Mouse (Mus musculus) embryonic facial prominence, embryonic 15.5 days (tissue): ENCODE results near the gene Bach2. TPM values are rescaled to one million over a fixed set of nuclear protein-coding genes. Genes with fewer than 3 reads are reported as not detected.

Experiments
- ATAC-seq: fragments of 200-750 bp; cut with Nextera tagmentation; 2 replicates; pipeline ENCODE4 v1.8.0; 2017; ENCODE audit warnings: low read depth, moderate TSS enrichment; ENCODE audit not compliant: insufficient number of reproducible peaks, low FRiP score, low TSS enrichment
- H3K27ac ChIP-seq: fragments of 300-500 bp; sonication (generic); replicated peaks from 2 replicates; pipeline ENCODE4 v1.5.1; 2015; ENCODE audit warnings: mild to moderate bottlenecking, inconsistent platforms
- H3K27me3 ChIP-seq: fragments of 300-500 bp; sonication (generic); 2 replicates; pipeline ENCODE4 v1.6.1; 2015; ENCODE audit warnings: inconsistent platforms
- H3K36me3 ChIP-seq: fragments of 300-500 bp; sonication (generic); 2 replicates; pipeline ENCODE4 v1.6.1; 2015; ENCODE audit warnings: mild to moderate bottlenecking, inconsistent platforms
- H3K4me1 ChIP-seq: fragments of 300-500 bp; sonication (generic); 2 replicates; pipeline ENCODE4 v1.6.1; 2015; ENCODE audit warnings: inconsistent platforms
- H3K4me2 ChIP-seq: fragments of 300-500 bp; sonication (generic); replicated peaks from 2 replicates; pipeline ENCODE4 v1.6.1; 2015; ENCODE audit warnings: mild to moderate bottlenecking, inconsistent platforms
- H3K4me3 ChIP-seq: fragments of 300-500 bp; sonication (generic); replicated peaks from 2 replicates; pipeline ENCODE4 v1.5.1; 2015; ENCODE audit warnings: mild to moderate bottlenecking, inconsistent platforms
- H3K9ac ChIP-seq: fragments of 300-500 bp; sonication (generic); 2 replicates; pipeline ENCODE4 v1.6.1; 2015; ENCODE audit warnings: inconsistent platforms
- H3K9me3 ChIP-seq: fragments of 300-500 bp; sonication (generic); replicated peaks from 2 replicates; pipeline ENCODE4 v1.6.1; 2016; ENCODE audit warnings: inconsistent platforms
- WGBS: fragments of 180-500 bp; shearing (Covaris S2); methylation state at CpG from one replicate; pipeline ENCODE4 v1.1.7; 2015; 5-methylcytosine and 5-hydroxymethylcytosine counted together
- polyA plus RNA-seq: library from polyadenylated mRNA; unstranded; fragments of >200 nt; fragmentation: Nextera tagmentation; extraction: Ambion mirVana; gene quantifications from 2 replicates; pipeline ENCODE4 v1.2.1, GENCODE M21; 2015

The Bach2 gene
- polyA plus RNA-seq, 1 experiment from 2014 or later: 7.2 TPM

DNA sequence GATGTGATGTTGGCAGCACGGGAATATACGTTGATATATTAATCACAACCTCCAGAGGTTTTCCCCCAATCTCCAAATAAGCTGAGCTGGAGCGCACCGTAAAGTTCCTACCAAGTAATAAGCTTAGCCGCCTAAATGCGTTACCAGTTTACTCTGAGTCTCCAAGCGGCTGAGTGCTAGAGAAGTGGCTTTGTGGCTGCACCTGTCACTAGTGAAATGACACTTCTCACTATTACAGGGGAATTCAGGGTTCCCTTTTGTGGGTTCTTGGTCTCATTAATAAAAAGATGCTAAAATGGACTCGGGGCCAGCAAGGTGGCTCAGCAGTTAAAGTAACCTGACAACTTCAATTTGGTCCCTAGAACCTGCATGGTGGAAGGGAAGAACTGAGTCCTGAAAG is 183.0 kb downstream of the Bach2 start:
- Histone ChIP-seq H3K9ac (no peak overlapping the region), H3K27me3 (no peaks in the 10 kb centered on the region), H3K4me1 (no peaks in the 10 kb centered on the region), H3K36me3 (no peaks in the 10 kb centered on the region), H3K4me3 (no peak overlapping the region), H3K27ac (no peak overlapping the region), H3K9me3 (no peaks in the 10 kb centered on the region), H3K4me2 (no peak overlapping the region)
- no peak for ATAC-seq
- 81% methylated on average over 8 of the region's 8 CpGs for WGBS

- Histone ChIP-seq H3K27me3 (no peaks in the 10 kb centered on the region), H3K4me2 (no peak overlapping the region), H3K9ac (no peak overlapping the region), H3K4me3 (no peak overlapping the region), H3K4me1 (no peaks in the 10 kb centered on the region), H3K27ac (no peak overlapping the region), H3K9me3 (no peaks in the 10 kb centered on the region), H3K36me3 (no peaks in the 10 kb centered on the region)
- WGBS: 93% methylated on average over 4 of the region's 4 CpGs
- no peak for ATAC-seq
Measured at GRCm38 (mm10) chr4:32422427-32422826, 183.8 kb downstream of the Bach2 start.

DNA sequence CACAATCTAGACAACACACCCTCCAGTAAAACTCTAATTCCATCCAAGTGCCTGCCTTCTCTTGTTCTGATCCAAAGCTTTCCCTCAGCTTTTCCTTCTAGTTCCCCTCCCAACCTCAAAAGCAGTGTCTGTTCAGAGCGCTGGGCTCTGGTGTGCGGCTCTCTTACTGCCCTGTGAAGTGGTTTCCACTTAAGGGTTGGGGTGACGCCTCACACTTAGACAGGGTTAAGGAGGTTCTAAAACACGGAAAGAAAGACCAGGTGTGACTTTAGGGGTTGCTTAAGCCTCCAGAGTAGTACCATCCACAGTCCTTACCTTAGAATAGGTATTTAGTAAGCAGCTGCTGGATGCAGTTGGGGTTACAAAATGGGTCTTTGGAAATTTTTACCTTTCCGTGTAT is 185.1 kb downstream of the Bach2 start:
- Histone ChIP-seq H3K4me1 (no peaks in the 10 kb centered on the region), H3K27me3 (no peaks in the 10 kb centered on the region), H3K4me2 (no peak overlapping the region), H3K9ac (no peak overlapping the region), H3K27ac (no peak overlapping the region), H3K9me3 (no peaks in the 10 kb centered on the region), H3K36me3 (no peaks in the 10 kb centered on the region), H3K4me3 (no peak overlapping the region)
- 79% methylated on average over 5 of the region's 5 CpGs for WGBS
- no peak for ATAC-seq

DNA sequence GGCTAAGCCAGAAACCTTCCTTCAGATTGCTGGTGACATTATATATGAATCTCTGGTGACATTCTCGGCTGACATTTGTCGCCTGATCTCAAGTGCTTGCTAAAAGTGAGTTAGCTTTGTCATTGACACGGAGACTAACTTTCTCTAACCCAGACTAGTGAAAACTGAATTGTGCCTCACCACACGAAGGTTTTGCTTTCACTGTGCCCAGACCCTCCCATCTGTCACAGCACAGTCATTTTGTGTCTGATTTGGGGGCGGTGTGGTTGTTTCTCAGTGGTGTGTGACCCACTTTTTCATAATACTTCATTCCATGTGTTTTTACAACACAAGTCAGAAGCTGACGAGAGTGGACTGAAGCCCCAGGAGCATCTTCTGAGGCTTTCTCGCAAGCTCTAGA is 185.8 kb downstream of the Bach2 start:
- Histone ChIP-seq H3K9ac (no peak overlapping the region), H3K9me3 (no peaks in the 10 kb centered on the region), H3K4me2 (no peak overlapping the region), H3K27ac (no peak overlapping the region), H3K4me3 (no peak overlapping the region), H3K27me3 (no peaks in the 10 kb centered on the region), H3K4me1 (no peaks in the 10 kb centered on the region), H3K36me3 (no peaks in the 10 kb centered on the region)
- no peak for ATAC-seq
- WGBS: 82% methylated on average over 7 of the region's 7 CpGs

DNA sequence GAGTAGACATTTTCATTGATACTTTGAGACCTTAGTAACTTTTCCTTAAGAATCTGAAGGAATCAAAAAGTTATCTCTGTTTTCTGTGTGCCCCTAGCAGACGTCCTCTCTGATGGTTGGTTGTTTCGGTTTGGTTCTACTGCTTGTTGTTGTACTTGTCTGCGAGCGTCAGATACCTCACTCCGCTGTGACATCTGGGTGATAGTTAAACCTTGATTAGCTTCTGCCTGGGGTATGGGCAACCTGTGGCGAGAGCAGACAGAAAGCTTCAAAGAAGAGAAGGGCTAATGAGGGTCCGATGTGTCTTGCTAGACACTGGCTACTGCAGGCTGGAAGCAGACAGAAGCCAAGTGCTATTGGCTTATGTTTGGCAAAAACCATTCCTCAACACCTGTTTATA is 186.5 kb downstream of the Bach2 start:
- Histone ChIP-seq H3K9me3 (no peaks in the 10 kb centered on the region), H3K36me3 (no peaks in the 10 kb centered on the region), H3K27ac (no peak overlapping the region), H3K4me2 (no peak overlapping the region), H3K4me1 (no peaks in the 10 kb centered on the region), H3K9ac (no peak overlapping the region), H3K4me3 (no peak overlapping the region), H3K27me3 (no peaks in the 10 kb centered on the region)
- WGBS: 89% methylated on average over 7 of the region's 7 CpGs
- ATAC-seq: no peak

DNA sequence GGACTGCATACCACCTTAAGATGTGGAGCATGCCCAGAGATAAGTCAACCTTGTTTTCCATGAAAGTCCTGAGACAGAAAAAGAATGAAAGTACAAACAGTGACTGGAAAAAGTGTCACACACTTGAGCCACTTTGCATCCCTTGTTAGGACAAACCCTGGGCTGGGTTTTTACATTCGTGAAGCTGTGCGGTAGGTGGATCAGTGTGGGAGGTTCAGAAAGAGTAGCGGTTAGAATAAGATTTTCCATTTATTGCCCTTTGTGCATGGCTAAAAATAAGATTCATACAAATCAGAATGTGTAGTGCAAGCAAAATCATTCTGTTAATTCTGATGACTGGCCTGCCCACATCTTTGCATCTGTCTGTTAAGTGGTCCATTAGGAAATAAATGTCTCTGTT is 187.0 kb downstream of the Bach2 start:
- WGBS: 93% methylated on average over 3 of the region's 3 CpGs
- Histone ChIP-seq H3K4me1 (0 out of 2 replicates have a peak, but pooled peaks cover under 1% of the 10 kb centered on the region), H3K4me3 (no peak overlapping the region)

GRCm38 (mm10) chr4:32426779-32427577 is 188.4 kb downstream of the Bach2 start:
- Histone ChIP-seq H3K9me3 (no peaks in the 10 kb centered on the region), H3K27ac (no peak overlapping the region), H3K27me3 (no peaks in the 10 kb centered on the region), H3K4me1 (0 out of 2 replicates have a peak, but pooled peaks cover 9% of the 10 kb centered on the region), H3K9ac (no peak overlapping the region), H3K36me3 (no peaks in the 10 kb centered on the region), H3K4me2 (no peak overlapping the region), H3K4me3 (no peak overlapping the region)
- 83% methylated on average over 27 of the region's 27 CpGs for WGBS
- no peak for ATAC-seq

More for the DNA sequence above, 187.0 kb downstream of the Bach2 start:
- H3K4me2 ChIP-seq: no peak overlapping the region
- no peak for ATAC-seq
- H3K9ac ChIP-seq: no peak overlapping the region
- no peaks in the 10 kb centered on the region for H3K36me3 ChIP-seq
- no peak overlapping the region for H3K27ac ChIP-seq
- H3K27me3 ChIP-seq: no peaks in the 10 kb centered on the region
- H3K9me3 ChIP-seq: no peaks in the 10 kb centered on the region

DNA sequence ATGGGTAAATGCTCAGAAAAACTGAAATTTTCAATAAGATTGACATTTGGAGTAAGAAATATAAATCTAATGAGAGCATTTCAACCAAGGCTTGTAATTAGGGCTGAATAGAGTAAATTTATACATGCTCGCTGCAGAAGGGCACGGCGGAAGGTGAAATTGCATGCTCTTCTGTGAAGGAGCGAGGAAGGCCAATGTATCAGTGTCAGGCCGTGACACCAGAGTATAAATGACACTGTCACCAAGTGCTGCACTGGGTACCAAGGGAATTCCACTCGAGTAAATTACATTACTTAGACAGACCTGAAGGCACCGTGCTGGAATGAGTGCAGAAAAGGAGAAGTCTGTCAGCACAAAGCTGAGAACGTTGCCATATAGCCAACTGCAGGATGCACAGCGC is 190.1 kb downstream of the Bach2 start:
- no peaks in the 10 kb centered on the region for H3K27me3 ChIP-seq
- H3K4me3 ChIP-seq: no peak overlapping the region
- no peak overlapping the region for H3K4me2 ChIP-seq
- no peaks in the 10 kb centered on the region for H3K36me3 ChIP-seq
- H3K9me3 ChIP-seq: no peaks in the 10 kb centered on the region
- H3K4me1 ChIP-seq: peaks cover 18% of the 10 kb centered on the region; the same call in 1 of the 2 replicates
- H3K9ac ChIP-seq: no peak overlapping the region
- 66% methylated on average over 9 of the region's 9 CpGs for WGBS
- H3K27ac ChIP-seq: no peak overlapping the region
- no peak for ATAC-seq

DNA sequence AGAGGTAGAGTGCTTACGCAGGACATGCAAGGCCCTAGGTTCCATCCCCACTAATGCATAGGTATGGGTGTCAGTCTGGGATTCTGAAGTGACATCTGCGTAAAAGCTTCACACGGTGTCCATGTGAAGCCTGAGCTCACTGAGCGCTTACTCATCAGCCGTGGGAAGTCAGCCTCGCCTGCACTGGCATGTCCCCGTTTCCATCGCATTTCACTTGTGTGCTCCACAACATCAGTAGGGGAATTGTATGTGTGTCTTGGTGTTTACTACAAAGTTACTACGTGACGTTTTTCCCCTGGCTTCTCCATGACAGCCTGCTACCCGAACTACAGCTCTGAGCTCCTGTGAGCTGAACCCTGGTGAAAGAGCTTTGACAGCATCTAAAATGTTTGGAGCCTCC is 191.5 kb downstream of the Bach2 start:
- Histone ChIP-seq H3K9me3 (no peaks in the 10 kb centered on the region), H3K4me3 (no peak overlapping the region), H3K9ac (no peak overlapping the region), H3K27me3 (no peaks in the 10 kb centered on the region), H3K4me1 (peaks cover 18% of the 10 kb centered on the region; the same call in 1 of the 2 replicates), H3K4me2 (no peak overlapping the region), H3K27ac (no peak overlapping the region), H3K36me3 (no peaks in the 10 kb centered on the region)
- ATAC-seq: no peak
- WGBS: 63% methylated on average over 11 of the region's 11 CpGs

DNA sequence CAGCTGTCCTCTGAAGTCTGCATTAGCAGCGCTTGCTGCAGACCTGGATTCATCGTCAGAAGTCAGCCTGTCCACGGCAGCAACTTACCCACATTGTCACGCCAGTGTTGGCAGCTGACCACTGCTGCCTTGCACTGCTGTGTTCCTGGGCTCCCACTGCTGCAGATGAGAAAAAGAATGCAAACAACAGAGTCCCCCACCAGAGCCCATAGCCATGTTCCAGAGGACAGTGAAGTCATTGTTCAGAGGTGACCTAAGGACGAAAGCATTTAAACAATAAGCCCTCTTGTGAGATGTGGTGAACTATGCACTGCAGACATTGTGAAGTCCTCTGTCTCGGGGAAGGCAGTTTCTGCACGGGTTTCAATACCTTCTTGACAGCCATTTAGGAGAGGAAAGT is 192.4 kb downstream of the Bach2 start:
- H3K4me2 ChIP-seq: 0 out of 2 replicates have a peak overlapping the region, but pooled peaks have one; percentile 1
- 36% methylated on average over 7 of the region's 7 CpGs for WGBS
- H3K9ac ChIP-seq: no peak overlapping the region
- no peaks in the 10 kb centered on the region for H3K36me3 ChIP-seq
- H3K4me3 ChIP-seq: no peak overlapping the region
- ATAC-seq: no peak
- H3K4me1 ChIP-seq: peaks cover 18% of the 10 kb centered on the region; the same call in 1 of the 2 replicates
- H3K27ac ChIP-seq: no peak overlapping the region
- no peaks in the 10 kb centered on the region for H3K9me3 ChIP-seq
- no peaks in the 10 kb centered on the region for H3K27me3 ChIP-seq

- ATAC-seq: no peak
- Histone ChIP-seq H3K4me1 (peaks cover 18% of the 10 kb centered on the region; the same call in 1 of the 2 replicates), H3K27me3 (no peaks in the 10 kb centered on the region), H3K9me3 (no peaks in the 10 kb centered on the region), H3K36me3 (no peaks in the 10 kb centered on the region), H3K9ac (no peak overlapping the region), H3K27ac (no peak overlapping the region), H3K4me2 (no peak overlapping the region), H3K4me3 (no peak overlapping the region)
- 29% methylated on average over 10 of the region's 10 CpGs for WGBS
Measured at GRCm38 (mm10) chr4:32432271-32432781, 193.7 kb downstream of the Bach2 start.

DNA sequence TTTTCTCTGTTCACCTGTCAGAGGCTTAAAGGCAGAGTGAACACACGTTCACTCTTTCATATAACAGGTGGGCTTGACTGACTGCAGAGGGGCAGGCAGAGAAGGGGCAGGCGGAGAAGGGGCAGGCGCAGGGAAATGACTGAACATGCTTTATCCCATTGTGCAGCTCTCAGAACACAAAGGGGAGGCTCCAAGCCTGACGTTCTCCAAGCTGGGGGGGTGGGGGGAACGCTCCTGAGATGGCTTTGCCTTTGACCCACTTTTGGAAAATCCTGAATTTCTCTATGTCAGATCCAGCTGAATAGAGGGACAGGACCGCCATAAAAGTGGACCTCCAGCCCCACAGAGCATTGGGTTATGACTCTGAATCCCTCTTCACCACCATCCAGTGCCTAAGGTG is 194.3 kb downstream of the Bach2 start:
- 60% methylated on average over 6 of the region's 6 CpGs for WGBS
- no peak overlapping the region for H3K9ac ChIP-seq
- H3K36me3 ChIP-seq: no peaks in the 10 kb centered on the region
- H3K4me1 ChIP-seq: peaks cover 18% of the 10 kb centered on the region; the same call in 1 of the 2 replicates
- H3K27me3 ChIP-seq: no peaks in the 10 kb centered on the region
- H3K4me2 ChIP-seq: no peak overlapping the region
- H3K9me3 ChIP-seq: no peaks in the 10 kb centered on the region
- no peak for ATAC-seq
- H3K27ac ChIP-seq: no peak overlapping the region
- H3K4me3 ChIP-seq: no peak overlapping the region
